Mouse (Mus musculus) spleen, adult 2 months (tissue): ENCODE measurements around the gene Slc25a34.

Experiments
- CTCF ChIP-seq: fragments of 200-500 bp; IDR thresholded peaks from 2 replicates; pipeline ENCODE4 v1.5.1; 2011; ENCODE audit warnings: mild to moderate bottlenecking, inconsistent platforms; ENCODE audit not compliant: insufficient read depth, insufficient read length, insufficient replicate concordance; ENCODE audit errors: extremely low read depth
- POLR2A ChIP-seq: fragments of 200-500 bp; IDR thresholded peaks from 2 replicates; pipeline ENCODE4 v1.6.1; 2011; ENCODE audit warnings: low read depth, low read length, inconsistent platforms

DNA sequence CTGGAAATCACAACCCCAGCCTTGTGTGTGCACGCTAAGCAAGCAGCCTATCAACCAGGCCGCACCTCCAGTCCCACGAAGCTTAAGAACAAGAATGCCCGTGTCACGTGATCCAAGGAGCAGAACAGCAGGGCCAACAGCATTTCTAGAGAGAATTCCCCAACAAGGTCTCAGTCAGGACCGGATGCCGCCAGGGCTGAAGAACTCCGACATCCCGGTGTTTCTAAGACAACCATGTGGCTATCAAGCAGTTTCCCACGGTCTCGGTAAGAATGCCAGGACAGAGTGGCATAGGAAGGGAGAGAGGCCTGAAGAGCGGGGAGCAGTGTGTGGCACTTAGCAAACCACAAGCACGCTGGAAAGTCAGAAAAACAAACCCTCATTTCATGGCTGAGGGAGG, 30.2 kb upstream of the Slc25a34 start:
- TF ChIP-seq CTCF (no peak), POLR2A (no peak)
